Mouse (Mus musculus) lung, embryonic 15.5 days (tissue): ENCODE data around the gene Mta3. TPM values are rescaled to one million over a fixed set of nuclear protein-coding genes. Genes with fewer than 3 reads are reported as not detected.

Experiments used
- ATAC-seq: fragments of 200-750 bp; cut with Nextera tagmentation; 2 replicates; pipeline ENCODE4 v1.8.0; 2017; ENCODE audit warnings: moderate number of reproducible peaks, borderline replicate concordance; ENCODE audit not compliant: low FRiP score, low TSS enrichment; ENCODE audit errors: extremely low read depth
- H3K27ac ChIP-seq: fragments of 300-500 bp; sonication (generic); 2 replicates; pipeline ENCODE4 v1.5.1; 2015; ENCODE audit warnings: moderate library complexity, mild to moderate bottlenecking, inconsistent platforms
- H3K27me3 ChIP-seq: fragments of 300-500 bp; sonication (generic); 2 replicates; pipeline ENCODE4 v1.6.1; 2015; ENCODE audit warnings: inconsistent platforms
- H3K36me3 ChIP-seq: fragments of 300-500 bp; sonication (generic); 2 replicates; pipeline ENCODE4 v1.6.1; 2015; ENCODE audit warnings: inconsistent platforms
- H3K4me1 ChIP-seq: fragments of 300-500 bp; sonication (generic); 2 replicates; pipeline ENCODE4 v1.6.1; 2015; ENCODE audit warnings: inconsistent platforms
- H3K4me2 ChIP-seq: fragments of 300-500 bp; sonication (generic); 2 replicates; pipeline ENCODE4 v1.6.1; 2015; ENCODE audit warnings: inconsistent platforms, mild to moderate bottlenecking, moderate library complexity
- H3K4me3 ChIP-seq: fragments of 300-500 bp; sonication (generic); 2 replicates; pipeline ENCODE4 v1.5.1; 2015; ENCODE audit warnings: mild to moderate bottlenecking, inconsistent platforms
- H3K9ac ChIP-seq: fragments of 300-500 bp; sonication (generic); 2 replicates; pipeline ENCODE4 v1.6.1; 2015; ENCODE audit warnings: inconsistent platforms
- H3K9me3 ChIP-seq: fragments of 300-500 bp; sonication (generic); 2 replicates; pipeline ENCODE4 v1.6.1; 2016; ENCODE audit warnings: inconsistent platforms
- WGBS: fragments of 180-500 bp; shearing (Covaris S2); methylation state at CpG from one replicate; pipeline ENCODE4 v1.1.7; 2015; 5-methylcytosine and 5-hydroxymethylcytosine counted together
- polyA plus RNA-seq: library from polyadenylated mRNA; unstranded; fragments of >200 nt; fragmentation: Nextera tagmentation; extraction: Ambion mirVana; gene quantifications from 2 replicates; pipeline ENCODE4 v1.2.1, GENCODE M21; 2015

Gene Mta3
- polyA plus RNA-seq, 1 experiment from 2014 or later = 51.5 TPM

- WGBS = 67% methylated on average over 8 of the region's 8 CpGs
- Histone ChIP-seq H3K4me3 (no peak overlapping the region), H3K4me1 (0 out of 2 replicates have a peak, but pooled peaks cover 3% of the 10 kb centered on the region), H3K27ac (no peak overlapping the region), H3K9me3 (no peaks in the 10 kb centered on the region), H3K27me3 (no peaks in the 10 kb centered on the region), H3K36me3 (no peaks in the 10 kb centered on the region), H3K4me2 (no peak overlapping the region), H3K9ac (no peak overlapping the region)
- no peak for ATAC-seq
Observed at GRCm38 (mm10) chr17:83845538-83845937, 139.6 kb downstream of the Mta3 start.

DNA sequence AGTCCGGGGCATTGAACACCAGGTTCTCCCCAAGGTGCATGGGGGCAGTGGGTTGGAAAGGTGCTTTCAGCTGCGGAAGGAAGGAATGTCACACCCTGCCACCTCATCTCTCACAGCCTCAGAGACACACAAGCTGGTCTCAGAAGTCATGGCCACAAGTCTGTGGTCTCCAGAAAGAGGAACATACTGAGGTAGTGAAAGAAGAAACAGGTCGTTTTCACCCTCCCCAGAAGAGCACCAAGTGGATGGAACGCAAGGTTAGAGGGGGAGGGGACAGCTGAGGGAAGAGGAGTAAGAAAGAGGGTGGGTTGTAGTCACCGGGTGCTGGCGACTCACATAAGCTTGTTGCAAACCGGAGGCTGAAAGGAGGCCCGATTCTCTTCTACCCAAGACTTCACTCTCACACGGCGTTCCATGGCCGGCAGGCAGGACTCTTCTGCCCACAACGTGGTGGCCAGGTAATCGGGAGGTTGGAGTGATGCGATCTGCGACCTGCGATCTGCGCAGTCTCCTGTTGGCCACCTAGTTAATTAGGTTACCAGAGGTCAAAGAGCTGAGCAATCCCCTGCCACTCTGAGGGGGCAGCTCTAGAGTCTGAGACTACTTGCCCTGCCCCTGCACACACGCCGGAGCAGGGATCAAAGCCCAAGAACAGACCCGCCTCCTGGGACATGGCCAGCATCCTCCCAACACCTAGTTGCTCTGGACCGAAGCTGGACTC is 140.5 kb downstream of the Mta3 start:
- no peak overlapping the region for H3K4me3 ChIP-seq
- 76% methylated on average over 21 of the region's 21 CpGs for WGBS
- H3K9ac ChIP-seq = no peak overlapping the region
- ATAC-seq = no peak
- H3K27ac ChIP-seq = no peak overlapping the region
- H3K4me2 ChIP-seq = no peak overlapping the region
- 0 out of 2 replicates have a peak, but pooled peaks cover 3% of the 10 kb centered on the region for H3K4me1 ChIP-seq
- no peaks in the 10 kb centered on the region for H3K9me3 ChIP-seq
- no peaks in the 10 kb centered on the region for H3K27me3 ChIP-seq
- no peaks in the 10 kb centered on the region for H3K36me3 ChIP-seq

DNA sequence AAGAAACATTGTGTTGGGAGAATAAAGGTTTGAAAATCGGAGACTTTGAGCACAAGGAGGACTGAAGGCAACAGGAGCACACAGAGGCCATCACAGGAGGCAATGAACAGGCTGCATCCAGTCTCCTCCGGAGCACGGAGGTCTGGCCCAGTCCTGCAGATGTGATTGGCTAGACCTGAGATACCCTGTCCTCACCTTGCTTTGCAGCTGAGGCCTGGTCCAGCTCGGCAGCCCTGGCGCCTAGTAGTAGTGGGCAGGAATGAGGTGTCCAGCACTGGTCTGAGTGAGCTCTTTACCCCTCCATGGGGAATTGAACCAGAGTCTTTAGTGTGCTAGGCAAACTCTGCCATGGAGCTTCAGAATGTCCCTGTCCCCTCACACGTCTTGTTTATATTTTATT is 141.1 kb downstream of the Mta3 start:
- ATAC-seq = no peak
- 83% methylated on average over 6 of the region's 6 CpGs for WGBS
- Histone ChIP-seq H3K9me3 (no peaks in the 10 kb centered on the region), H3K4me1 (0 out of 2 replicates have a peak, but pooled peaks cover 3% of the 10 kb centered on the region), H3K27ac (no peak overlapping the region), H3K36me3 (no peaks in the 10 kb centered on the region), H3K9ac (no peak overlapping the region), H3K4me3 (no peak overlapping the region), H3K4me2 (no peak overlapping the region), H3K27me3 (no peaks in the 10 kb centered on the region)

DNA sequence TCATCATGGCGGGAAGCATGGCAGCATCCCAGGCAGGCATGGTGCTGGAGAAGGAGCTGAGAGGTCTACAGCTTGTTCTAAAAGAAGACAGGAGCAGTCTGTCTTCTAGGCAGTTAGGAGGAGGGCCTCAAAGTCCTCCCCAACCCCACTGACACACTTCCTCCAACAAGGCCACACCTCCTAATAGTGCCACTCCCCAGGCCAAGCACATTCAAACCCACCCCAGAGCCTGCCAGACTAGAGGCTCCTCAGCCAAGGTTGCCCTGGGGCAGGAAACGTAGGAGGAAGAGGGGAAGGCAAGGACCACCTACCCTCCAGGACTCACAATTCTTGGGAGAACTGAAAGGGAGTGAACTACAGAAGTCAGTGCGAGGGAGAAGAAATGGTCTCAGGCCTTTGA is 141.9 kb downstream of the Mta3 start, which contains the start of gene Haao:
TSS of gene Haao (minus strand) at position 149 of the 400 bp plus-strand sequence.
- H3K4me3 ChIP-seq = no peak within 1 kb of the TSS
- no peaks in the 10 kb centered on the region for H3K36me3 ChIP-seq
- H3K4me1 ChIP-seq = 0 out of 2 replicates have a peak, but pooled peaks cover 3% of the 10 kb centered on the region
- H3K27ac ChIP-seq = no peak within 1 kb of the TSS
- H3K9ac ChIP-seq = no peak within 1 kb of the TSS
- H3K4me2 ChIP-seq = no peak within 1 kb of the TSS
- no peaks in the 10 kb centered on the region for H3K9me3 ChIP-seq
- ATAC-seq = no peak
- H3K27me3 ChIP-seq = no peaks in the 10 kb centered on the region
- WGBS = 68% methylated on average over 3 of the region's 3 CpGs

GRCm38 (mm10) chr17:83848482-83848881 is 142.5 kb downstream of the Mta3 start:
- H3K4me1 ChIP-seq = 0 out of 2 replicates have a peak, but pooled peaks cover 3% of the 10 kb centered on the region
- no peak overlapping the region for H3K27ac ChIP-seq
- no peak overlapping the region for H3K4me3 ChIP-seq
- no peak overlapping the region for H3K9ac ChIP-seq
- ATAC-seq = no peak
- H3K27me3 ChIP-seq = no peaks in the 10 kb centered on the region
- H3K4me2 ChIP-seq = no peak overlapping the region
- H3K36me3 ChIP-seq = no peaks in the 10 kb centered on the region
- no peaks in the 10 kb centered on the region for H3K9me3 ChIP-seq
- 31% methylated on average over 4 of the region's 4 CpGs for WGBS

- Histone ChIP-seq H3K4me3 (no peak overlapping the region), H3K4me1 (0 out of 2 replicates have a peak, but pooled peaks cover 5% of the 10 kb centered on the region), H3K36me3 (no peaks in the 10 kb centered on the region), H3K9me3 (no peaks in the 10 kb centered on the region), H3K27ac (no peak overlapping the region), H3K27me3 (no peaks in the 10 kb centered on the region), H3K9ac (no peak overlapping the region), H3K4me2 (no peak overlapping the region)
- WGBS = 71% methylated on average over 12 of the region's 12 CpGs
- no peak for ATAC-seq
Observed at GRCm38 (mm10) chr17:83849081-83849675, 143.2 kb downstream of the Mta3 start.

DNA sequence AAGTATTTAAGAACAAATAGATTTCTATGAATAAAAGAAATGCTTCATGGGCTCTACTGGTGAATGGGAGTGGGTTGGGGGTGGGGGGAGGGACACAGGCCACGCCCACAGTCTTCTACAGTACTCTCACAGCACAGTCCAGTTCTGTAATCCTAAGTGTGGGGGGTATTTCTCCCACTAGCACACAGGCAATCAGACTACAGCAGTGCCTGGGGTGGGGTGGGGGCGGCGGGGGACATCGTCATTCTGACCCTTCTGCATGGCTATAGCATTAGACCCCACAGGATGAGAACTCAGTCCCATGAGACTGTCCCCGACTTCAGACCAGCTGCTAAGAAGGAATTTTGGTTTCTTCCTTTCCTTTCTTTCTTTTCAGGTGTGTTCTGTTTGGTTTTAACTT is 143.8 kb downstream of the Mta3 start:
- no peaks in the 10 kb centered on the region for H3K27me3 ChIP-seq
- H3K27ac ChIP-seq = no peak overlapping the region
- no peak overlapping the region for H3K9ac ChIP-seq
- WGBS = 68% methylated on average over 5 of the region's 5 CpGs
- H3K9me3 ChIP-seq = no peaks in the 10 kb centered on the region
- no peak for ATAC-seq
- H3K4me1 ChIP-seq = 0 out of 2 replicates have a peak, but pooled peaks cover 7% of the 10 kb centered on the region
- no peak overlapping the region for H3K4me2 ChIP-seq
- H3K4me3 ChIP-seq = no peak overlapping the region
- no peaks in the 10 kb centered on the region for H3K36me3 ChIP-seq

GRCm38 (mm10) chr17:83850458-83850857 is 144.5 kb downstream of the Mta3 start:
- H3K27me3 ChIP-seq = no peaks in the 10 kb centered on the region
- H3K27ac ChIP-seq = no peak overlapping the region
- no peak overlapping the region for H3K4me2 ChIP-seq
- 13% methylated on average over 9 of the region's 9 CpGs for WGBS
- H3K9me3 ChIP-seq = no peaks in the 10 kb centered on the region
- H3K4me1 ChIP-seq = 0 out of 2 replicates have a peak, but pooled peaks cover 7% of the 10 kb centered on the region
- ATAC-seq = no peak
- no peaks in the 10 kb centered on the region for H3K36me3 ChIP-seq
- H3K4me3 ChIP-seq = no peak overlapping the region
- H3K9ac ChIP-seq = no peak overlapping the region

DNA sequence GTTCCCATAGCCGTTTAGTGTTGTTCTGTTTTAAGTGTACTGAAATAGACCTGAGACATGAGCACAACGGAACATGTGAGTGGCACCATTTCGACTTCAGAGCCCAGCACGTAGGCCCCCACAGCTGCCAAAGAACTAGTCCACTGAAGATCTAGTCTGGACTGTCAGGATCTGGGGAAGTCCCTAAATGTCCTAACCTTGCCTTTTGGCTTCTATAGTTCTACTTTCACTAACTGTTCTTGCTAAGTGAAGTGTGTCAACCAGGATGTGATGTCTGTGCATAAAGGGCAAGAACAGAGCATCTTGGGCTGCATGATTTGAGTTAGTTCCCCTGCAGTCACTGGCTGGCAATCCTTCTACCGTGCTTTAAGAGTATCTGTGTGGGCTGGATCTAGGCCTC is 144.9 kb downstream of the Mta3 start:
- Histone ChIP-seq H3K9ac (no peak overlapping the region), H3K36me3 (no peaks in the 10 kb centered on the region), H3K27me3 (no peaks in the 10 kb centered on the region), H3K9me3 (no peaks in the 10 kb centered on the region), H3K27ac (no peak overlapping the region), H3K4me1 (0 out of 2 replicates have a peak, but pooled peaks cover 7% of the 10 kb centered on the region), H3K4me2 (no peak overlapping the region), H3K4me3 (no peak overlapping the region)
- 78% methylated on average over 5 of the region's 5 CpGs for WGBS
- ATAC-seq = no peak

DNA sequence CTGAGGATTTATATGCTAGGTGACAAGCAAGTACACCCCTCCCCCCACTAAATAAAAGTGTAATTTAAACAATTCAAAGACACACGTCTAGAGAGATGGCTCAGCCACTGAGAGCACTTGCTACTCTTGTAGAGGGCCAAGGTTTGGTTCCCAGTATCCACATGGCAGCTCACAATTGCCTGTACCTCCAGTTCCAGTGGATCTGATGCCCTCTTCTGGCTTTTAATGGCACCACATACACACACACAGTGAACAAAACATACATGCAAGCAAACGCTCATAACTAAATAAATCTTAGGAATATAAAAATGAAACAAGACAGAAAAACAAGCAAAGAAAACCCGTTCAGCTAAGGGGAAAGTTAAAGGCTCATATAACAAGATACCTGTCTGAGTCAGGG is 147.9 kb downstream of the Mta3 start:
- WGBS = 43% methylated on average over 3 of the region's 3 CpGs
- Histone ChIP-seq H3K27me3 (no peaks in the 10 kb centered on the region), H3K9ac (no peak overlapping the region), H3K9me3 (no peaks in the 10 kb centered on the region), H3K4me2 (peak overlapping the region; percentile 34; the same call in 1 of the 2 replicates), H3K36me3 (no peaks in the 10 kb centered on the region), H3K27ac (no peak overlapping the region), H3K4me1 (0 out of 2 replicates have a peak, but pooled peaks cover 7% of the 10 kb centered on the region), H3K4me3 (no peak overlapping the region; the same call in 1 of the 2 replicates)
- ATAC-seq = no peak

- H3K4me1 ChIP-seq = 0 out of 2 replicates have a peak, but pooled peaks cover 7% of the 10 kb centered on the region
- no peak overlapping the region for H3K27ac ChIP-seq
- H3K27me3 ChIP-seq = no peaks in the 10 kb centered on the region
- no peak overlapping the region; the same call in 1 of the 2 replicates for H3K4me3 ChIP-seq
- peak overlapping the region; percentile 34 for H3K4me2 ChIP-seq
- H3K36me3 ChIP-seq = no peaks in the 10 kb centered on the region
- peak; percentile 67 for ATAC-seq
- H3K9ac ChIP-seq = no peak overlapping the region
- H3K9me3 ChIP-seq = no peaks in the 10 kb centered on the region
- 40% methylated on average over 12 of the region's 12 CpGs for WGBS
Observed at GRCm38 (mm10) chr17:83854284-83854918, 148.4 kb downstream of the Mta3 start.

DNA sequence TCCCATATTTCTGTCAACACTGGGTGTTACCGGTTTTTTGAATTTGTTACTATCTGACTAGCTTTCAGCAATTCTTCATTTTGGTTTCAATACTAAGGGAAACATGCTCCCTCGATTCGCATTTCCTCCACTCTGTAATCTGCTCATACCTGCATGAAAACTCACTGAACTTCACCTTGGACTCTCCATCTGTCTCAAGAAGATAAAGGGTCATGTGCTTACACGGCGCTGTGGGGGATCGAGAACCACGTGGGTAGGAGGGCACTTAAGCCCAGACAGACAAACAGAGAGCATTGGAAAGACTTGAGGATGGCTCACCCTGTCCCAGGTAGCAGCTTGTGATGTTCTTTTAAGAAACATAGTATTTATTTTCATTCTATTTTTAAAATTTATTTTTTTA is 152.4 kb downstream of the Mta3 start:
- no peak overlapping the region for H3K4me2 ChIP-seq
- no peak overlapping the region for H3K27ac ChIP-seq
- H3K4me3 ChIP-seq = no peak overlapping the region
- no peaks in the 10 kb centered on the region for H3K36me3 ChIP-seq
- peaks cover 10% of the 10 kb centered on the region for H3K4me1 ChIP-seq
- no peak for ATAC-seq
- no peaks in the 10 kb centered on the region for H3K27me3 ChIP-seq
- no peak overlapping the region for H3K9ac ChIP-seq
- 77% methylated on average over 7 of the region's 7 CpGs for WGBS
- H3K9me3 ChIP-seq = no peaks in the 10 kb centered on the region
